Mouse (Mus musculus): ENCODE data around the gene Dop1b.
"Not testable (repeated sequence)": the region's sequence is repeated elsewhere in the genome, so short reads cannot be mapped to it uniquely, and the experiment has no call there.

The Dop1b gene

GRCm38 (mm10) chr16:93764597-93764996, 52.9 kb downstream of the Dop1b start:
- DNase-seq: no peak

GRCm38 (mm10) chr16:93766956-93767355, 55.3 kb downstream of the Dop1b start:
- peak in 1 of 2 experiments; percentile 60 for DNase-seq

- no peak for DNase-seq
Observed at GRCm38 (mm10) chr16:93767548-93767947, 55.8 kb downstream of the Dop1b start.

GRCm38 (mm10) chr16:93769621-93770020, 57.9 kb downstream of the Dop1b start:
- DNase-seq: no peak

GRCm38 (mm10) chr16:93770271-93770926, 58.7 kb downstream of the Dop1b start:
- DNase-seq: peak; percentile 68 to 82

GRCm38 (mm10) chr16:93774658-93775057, 63.0 kb downstream of the Dop1b start:
- DNase-seq: no peak

GRCm38 (mm10) chr16:93776468-93776867, 64.8 kb downstream of the Dop1b start:
- no peak for DNase-seq

GRCm38 (mm10) chr16:93777247-93777999, 65.7 kb downstream of the Dop1b start:
- DNase-seq: no peak

GRCm38 (mm10) chr16:93778393-93778792, 66.7 kb downstream of the Dop1b start:
- DNase-seq: not testable (repeated sequence)

GRCm38 (mm10) chr16:93779554-93779953, 67.8 kb downstream of the Dop1b start:
- no peak for DNase-seq

GRCm38 (mm10) chr16:93780660-93781479, 69.2 kb downstream of the Dop1b start:
- peak; percentile 39 to 42 for DNase-seq

- no peak for DNase-seq
Observed at GRCm38 (mm10) chr16:93784175-93784574, 72.5 kb downstream of the Dop1b start.

- peak; percentile 61 to 78 for DNase-seq
Observed at GRCm38 (mm10) chr16:93785805-93786204, 74.1 kb downstream of the Dop1b start.

- DNase-seq: no peak
Observed at GRCm38 (mm10) chr16:93788388-93788787, 76.7 kb downstream of the Dop1b start.

- DNase-seq: no peak
Observed at GRCm38 (mm10) chr16:93788881-93789280, 77.2 kb downstream of the Dop1b start.

GRCm38 (mm10) chr16:93789971-93790755, 78.5 kb downstream of the Dop1b start:
- no peak for DNase-seq

- no peak for DNase-seq
Observed at GRCm38 (mm10) chr16:93792981-93793630, 81.4 kb downstream of the Dop1b start.

- DNase-seq: no peak
Observed at GRCm38 (mm10) chr16:93794845-93795244, 83.1 kb downstream of the Dop1b start.

GRCm38 (mm10) chr16:93795391-93795790, 83.7 kb downstream of the Dop1b start:
- no peak for DNase-seq

GRCm38 (mm10) chr16:93797021-93797840, 85.5 kb downstream of the Dop1b start:
- DNase-seq: peak; percentile 38 to 67

- DNase-seq: no peak
Observed at GRCm38 (mm10) chr16:93797841-93798492, 86.3 kb downstream of the Dop1b start.
